30 mouse cellular contexts compared by ENCODE assay signal in the genomic region with DNA sequence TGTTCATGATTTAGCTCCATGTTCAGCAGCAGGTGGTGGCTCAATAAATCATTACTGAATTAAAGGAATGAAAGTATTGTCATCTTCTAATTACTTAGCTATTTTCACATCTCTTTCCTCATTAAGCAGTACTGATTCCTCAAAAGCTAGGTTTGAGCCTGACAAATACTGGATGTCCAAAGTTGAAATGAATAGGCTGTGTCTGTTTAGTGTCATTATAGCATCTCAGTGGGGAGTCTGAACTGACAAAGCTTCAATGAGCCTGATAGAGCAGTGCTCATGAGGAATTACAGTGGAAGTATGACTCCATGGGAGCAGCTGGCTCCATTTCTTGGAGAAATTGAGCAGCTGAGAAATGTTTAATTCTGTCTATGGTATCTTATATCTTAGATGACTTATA.
DNase-seq lines count a peak whose midpoint lies in the region; ATAC-seq lines count a peak whose summit lies in the region.
"Had no signal": no experiment of that assay in that cellular context is flagged by ENCODE, and none has a peak within 500 bp of the region (broad histone marks: within the 10 kb centered on the region; RNA-seq: fewer than 3 reads in every experiment).

No protein-coding gene starts in this region.

- H3K4me2 ChIP-seq in forebrain, embryonic 11.5 days (ENCODE audit: low read depth, low read length, severe bottlenecking): no peak overlapping the region
- H3K4me2 ChIP-seq in forebrain, embryonic 15.5 days (replicated peaks): no peak overlapping the region
- no peak overlapping the region for H3K4me2 ChIP-seq in kidney, embryonic 14.5 days (replicated peaks; ENCODE audit: low read depth, low read length)
- H3K4me2 ChIP-seq: intestine, embryonic 15.5 days; limb, embryonic 15.5 days; liver, embryonic 13.5 days; neural tube, embryonic 12.5 days had no signal

- H3K9ac ChIP-seq in forebrain, embryonic 11.5 days (ENCODE audit: low read length): no peak overlapping the region
- no peak overlapping the region for H3K9ac ChIP-seq in forebrain, embryonic 15.5 days (replicated peaks)
- H3K9ac ChIP-seq in kidney, embryonic 14.5 days (ENCODE audit: low read depth, low read length): no peak overlapping the region
- H3K9ac ChIP-seq: intestine, embryonic 15.5 days; limb, embryonic 15.5 days; liver, embryonic 13.5 days; neural tube, embryonic 12.5 days had no signal

- H3K27me3 ChIP-seq in forebrain, embryonic 11.5 days (ENCODE audit: control insufficient read depth, insufficient read depth, low read length): no peaks in the 10 kb centered on the region
- H3K27me3 ChIP-seq in forebrain, embryonic 15.5 days: no peaks in the 10 kb centered on the region
- no peaks in the 10 kb centered on the region for H3K27me3 ChIP-seq in kidney, embryonic 14.5 days (ENCODE audit: control insufficient read depth, insufficient read depth, low read length)
- H3K27me3 ChIP-seq: intestine, embryonic 15.5 days; limb, embryonic 15.5 days; liver, embryonic 13.5 days; megakaryocyte, embryonic 14.5 days; neural tube, embryonic 12.5 days had no signal

- ATAC-seq in forebrain, embryonic 11.5 days (replicated peaks; ENCODE audit: low FRiP score): peak; percentile 65
- ATAC-seq in forebrain, embryonic 15.5 days (replicated peaks): no peak
- ATAC-seq in kidney, embryonic 14.5 days (ENCODE audit: low FRiP score, low TSS enrichment): 0 out of 2 replicates have a peak, but pooled peaks have one; percentile 55
- ATAC-seq: hindbrain, embryonic 16.5 days; intestine, embryonic 15.5 days; lung, postnatal 0 days; midbrain, embryonic 16.5 days had no signal

- H3K9me3 ChIP-seq in forebrain, embryonic 11.5 days (ENCODE audit: control insufficient read depth, low read length): no peaks in the 10 kb centered on the region
- no peaks in the 10 kb centered on the region for H3K9me3 ChIP-seq in forebrain, embryonic 15.5 days
- no peaks in the 10 kb centered on the region for H3K9me3 ChIP-seq in kidney, embryonic 14.5 days (ENCODE audit: control insufficient read depth, low read length)
- H3K9me3 ChIP-seq: hindbrain, embryonic 10.5 days; intestine, embryonic 15.5 days; limb, embryonic 10.5 days; limb, embryonic 15.5 days; liver, embryonic 13.5 days; megakaryocyte, embryonic 14.5 days; neural tube, embryonic 12.5 days had no signal

- no peaks in the 10 kb centered on the region for H3K4me1 ChIP-seq in forebrain, embryonic 11.5 days (replicated peaks; ENCODE audit: control insufficient read depth, insufficient read depth, low read length)
- no peaks in the 10 kb centered on the region for H3K4me1 ChIP-seq in forebrain, embryonic 15.5 days
- H3K4me1 ChIP-seq in kidney, embryonic 14.5 days (ENCODE audit: control insufficient read depth, insufficient read depth, low read length): no peaks in the 10 kb centered on the region
- H3K4me1 ChIP-seq: hindbrain, embryonic 10.5 days; intestine, embryonic 15.5 days; limb, embryonic 10.5 days; limb, embryonic 15.5 days; liver, embryonic 13.5 days; neural tube, embryonic 12.5 days had no signal

- DNase-seq in forebrain, embryonic 11.5 days (ENCODE audit: low spot score): no peak
- no peak for DNase-seq in kidney, postnatal 14 days
- DNase-seq in Muller cell, postnatal 12 days (ENCODE audit: inconsistent ontology term): peak; percentile 94
- peak; percentile 7 for DNase-seq in mesoderm, embryonic 11.5 days (ENCODE audit: low read depth, low spot score)
- no peak for DNase-seq in cerebellum, adult 9-10 months
- DNase-seq: adrenal gland, postnatal 25 days; cerebellum, adult 2 months; cerebellum, postnatal 25 days; gastrocnemius, postnatal 14 days; heart, postnatal 14 days; kidney, adult 9 months; kidney, postnatal 4 days; liver, embryonic 13.5 days; lung, adult 18-20 months; lung, postnatal 4 days; thymus, adult 2 months; thymus, postnatal 4 days had no signal

- no peak overlapping the region for H3K4me3 ChIP-seq in forebrain, embryonic 11.5 days (ENCODE audit: low read depth, low read length)
- no peak overlapping the region for H3K4me3 ChIP-seq in forebrain, embryonic 15.5 days
- H3K4me3 ChIP-seq in kidney, embryonic 14.5 days (ENCODE audit: low read length): no peak overlapping the region
- H3K4me3 ChIP-seq: erythroblast, embryonic 14.5 days; hindbrain, embryonic 10.5 days; intestine, embryonic 15.5 days; limb, embryonic 10.5 days; limb, embryonic 15.5 days; liver, embryonic 13.5 days; megakaryocyte, embryonic 14.5 days; myocyte; neural tube, embryonic 12.5 days had no signal

- no peak overlapping the region for H3K27ac ChIP-seq in forebrain, embryonic 11.5 days (ENCODE audit: low read depth, low read length)
- H3K27ac ChIP-seq in forebrain, embryonic 15.5 days (replicated peaks): no peak overlapping the region
- no peak overlapping the region for H3K27ac ChIP-seq in kidney, embryonic 14.5 days (ENCODE audit: low read depth, low read length)
- H3K27ac ChIP-seq: hindbrain, embryonic 10.5 days; intestine, embryonic 15.5 days; limb, embryonic 10.5 days; limb, embryonic 15.5 days; liver, embryonic 13.5 days; neural tube, embryonic 12.5 days had no signal

- H3K36me3 ChIP-seq in forebrain, embryonic 11.5 days (ENCODE audit: control insufficient read depth, insufficient read depth, low read length): no peaks in the 10 kb centered on the region
- H3K36me3 ChIP-seq in forebrain, embryonic 15.5 days: no peaks in the 10 kb centered on the region
- no peaks in the 10 kb centered on the region for H3K36me3 ChIP-seq in kidney, embryonic 14.5 days (ENCODE audit: control insufficient read depth, insufficient read depth, low read length)
- H3K36me3 ChIP-seq: hindbrain, embryonic 10.5 days; intestine, embryonic 15.5 days; limb, embryonic 10.5 days; limb, embryonic 15.5 days; liver, embryonic 13.5 days; neural tube, embryonic 12.5 days had no signal

Comparison
In these comparisons a context has a peak if more than half of its experiments do, and no peak if none do; other contexts are left out.
1. DNase-seq: peak in Muller cell, postnatal 12 days (single experiment) and mesoderm, embryonic 11.5 days (single experiment); none in forebrain, embryonic 11.5 days (single experiment), kidney, postnatal 14 days (single experiment) and cerebellum, adult 9-10 months (single experiment).